Mouse (Mus musculus): ENCODE data around the gene Wfdc17. TPM values are rescaled to one million over a fixed set of nuclear protein-coding genes. Genes with fewer than 3 reads are reported as not detected.

Wfdc17 gene
- polyA plus RNA-seq, 1 experiment from 2014 or later = 0.44 TPM

DNA sequence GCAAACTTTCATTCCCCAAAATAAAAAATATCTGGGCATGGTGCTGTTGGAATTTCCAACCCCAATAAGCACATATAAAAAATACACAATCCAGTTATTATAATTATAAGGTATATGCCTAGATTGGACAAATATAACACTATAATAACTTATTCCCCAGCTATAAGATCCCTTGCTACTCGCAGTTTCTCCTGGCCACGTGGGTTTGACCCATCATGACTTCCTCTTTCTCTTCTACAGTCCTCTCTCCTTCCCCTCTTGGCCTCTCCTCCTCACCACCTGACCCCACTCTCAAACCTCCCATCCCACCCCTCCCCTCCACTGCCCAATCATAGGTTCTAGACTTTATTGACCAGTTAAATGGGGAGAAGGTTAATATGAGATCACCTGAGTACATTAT, 10.1 kb downstream of the Wfdc17 start:
- WGBS = 85% methylated on average over 2 of the region's 2 CpGs
- H3K4me2 ChIP-seq (replicated peaks) = no peak overlapping the region
- H3K27ac ChIP-seq = no peak overlapping the region
- H3K9me3 ChIP-seq = no peaks in the 10 kb centered on the region
- no peak overlapping the region for H3K9ac ChIP-seq (replicated peaks)
- H3K27me3 ChIP-seq = no peaks in the 10 kb centered on the region
- H3K36me3 ChIP-seq = no peaks in the 10 kb centered on the region
- no peaks in the 10 kb centered on the region for H3K4me1 ChIP-seq (replicated peaks)
- no peak overlapping the region for H3K4me3 ChIP-seq (replicated peaks)
- ATAC-seq = no peak

DNA sequence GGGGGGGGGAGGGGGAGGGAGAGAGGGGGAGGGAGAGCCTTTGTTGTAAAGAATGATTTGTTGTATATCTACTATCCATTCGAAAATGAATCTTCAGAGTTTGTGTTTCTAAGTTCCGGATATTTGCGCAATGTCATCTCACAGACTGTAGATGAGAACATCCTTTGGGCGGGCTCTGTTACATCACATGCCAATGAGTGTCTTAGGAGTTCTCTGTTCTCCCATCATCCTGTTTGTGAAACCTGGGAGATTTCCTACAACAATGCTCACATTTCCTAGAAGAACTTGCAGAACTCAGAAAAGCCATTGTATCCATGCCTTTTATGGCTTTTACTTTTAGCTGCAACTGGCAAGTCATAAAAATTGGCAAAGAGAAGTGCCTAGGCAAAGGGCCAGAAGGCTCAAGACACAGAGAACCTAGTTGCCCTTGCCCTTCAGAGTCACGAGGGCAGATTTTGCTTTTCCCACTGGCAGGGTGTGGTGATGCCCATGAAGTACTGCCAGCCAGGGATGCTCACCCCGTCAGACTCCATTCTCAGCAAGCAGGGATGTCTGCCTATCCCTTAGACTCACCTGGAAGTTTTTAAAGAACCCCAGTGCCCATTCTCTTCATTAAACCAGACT, 13.4 kb downstream of the Wfdc17 start:
- no peaks in the 10 kb centered on the region for H3K4me1 ChIP-seq (replicated peaks)
- no peak overlapping the region for H3K9ac ChIP-seq (replicated peaks)
- H3K9me3 ChIP-seq = no peaks in the 10 kb centered on the region
- H3K4me3 ChIP-seq (replicated peaks) = no peak overlapping the region
- no peak overlapping the region for H3K27ac ChIP-seq
- WGBS = 91% methylated on average over 6 of the region's 6 CpGs
- H3K4me2 ChIP-seq (replicated peaks) = no peak overlapping the region
- no peaks in the 10 kb centered on the region for H3K27me3 ChIP-seq
- ATAC-seq = no peak
- H3K36me3 ChIP-seq = no peaks in the 10 kb centered on the region

DNA sequence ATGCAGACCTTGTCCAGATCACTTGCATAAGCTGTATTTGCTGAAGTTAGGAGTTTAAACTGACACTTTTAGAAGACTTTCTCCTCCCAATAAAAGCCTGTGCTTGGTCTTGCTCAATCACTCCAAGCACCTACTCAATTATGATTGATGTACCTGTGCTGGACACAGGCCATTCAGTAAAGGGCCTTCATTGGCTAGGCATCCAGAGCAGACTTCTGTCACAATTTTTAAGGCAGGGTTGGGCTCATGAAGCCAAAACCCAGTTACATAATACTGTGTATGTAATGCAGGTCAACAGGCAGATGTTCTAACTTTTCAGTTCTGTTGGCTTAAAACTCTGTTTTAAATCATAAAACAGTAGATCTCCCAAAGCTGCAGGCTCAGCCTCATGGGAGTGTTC, 17.0 kb downstream of the Wfdc17 start:
- Histone ChIP-seq H3K9ac (replicated peaks) (no peak overlapping the region), H3K9me3 (no peaks in the 10 kb centered on the region), H3K4me3 (replicated peaks) (no peak overlapping the region), H3K4me1 (replicated peaks) (no peaks in the 10 kb centered on the region), H3K4me2 (replicated peaks) (no peak overlapping the region), H3K27ac (no peak overlapping the region), H3K27me3 (no peaks in the 10 kb centered on the region), H3K36me3 (no peaks in the 10 kb centered on the region)
- ATAC-seq = no peak

DNA sequence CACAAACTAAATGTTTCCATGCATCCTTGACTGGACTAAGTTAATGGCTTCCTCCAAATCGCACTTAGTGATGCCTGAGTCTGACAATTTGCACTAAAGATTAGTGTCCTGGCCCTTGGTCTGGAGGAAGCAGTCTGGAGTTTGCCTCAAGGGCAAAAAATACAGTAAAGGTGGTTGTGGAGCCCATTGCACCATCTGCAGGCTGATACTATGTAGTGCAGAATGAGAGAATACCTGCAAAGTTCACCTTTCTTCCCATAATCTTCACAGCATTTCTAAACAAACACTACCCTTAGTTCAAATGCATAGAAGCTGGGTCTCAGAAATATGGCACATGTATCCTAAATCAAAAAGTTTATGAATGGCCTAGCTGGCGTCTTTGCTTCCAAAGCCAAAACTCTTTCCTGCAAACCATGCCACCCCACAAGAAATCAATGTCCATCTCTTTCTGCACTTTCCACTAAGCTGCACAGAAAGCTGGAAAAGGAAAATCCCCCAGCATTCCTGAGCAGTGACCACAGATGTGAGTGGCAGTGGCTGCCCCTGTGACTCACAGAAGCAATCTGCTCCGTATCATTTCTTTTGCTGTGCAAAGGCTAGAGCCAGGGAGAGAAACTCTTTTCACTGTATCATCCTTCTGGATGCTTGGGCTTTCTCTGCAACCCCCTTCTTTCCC, 25.1 kb downstream of the Wfdc17 start:
- no peak overlapping the region for H3K4me2 ChIP-seq (replicated peaks)
- no peak overlapping the region for H3K4me3 ChIP-seq (replicated peaks)
- no peaks in the 10 kb centered on the region for H3K27me3 ChIP-seq
- no peaks in the 10 kb centered on the region for H3K9me3 ChIP-seq
- WGBS = 76% methylated on average over 3 of the region's 3 CpGs
- no peaks in the 10 kb centered on the region for H3K36me3 ChIP-seq
- H3K27ac ChIP-seq = no peak overlapping the region
- no peak overlapping the region for H3K9ac ChIP-seq (replicated peaks)
- no peak for ATAC-seq
- no peaks in the 10 kb centered on the region for H3K4me1 ChIP-seq (replicated peaks)

DNA sequence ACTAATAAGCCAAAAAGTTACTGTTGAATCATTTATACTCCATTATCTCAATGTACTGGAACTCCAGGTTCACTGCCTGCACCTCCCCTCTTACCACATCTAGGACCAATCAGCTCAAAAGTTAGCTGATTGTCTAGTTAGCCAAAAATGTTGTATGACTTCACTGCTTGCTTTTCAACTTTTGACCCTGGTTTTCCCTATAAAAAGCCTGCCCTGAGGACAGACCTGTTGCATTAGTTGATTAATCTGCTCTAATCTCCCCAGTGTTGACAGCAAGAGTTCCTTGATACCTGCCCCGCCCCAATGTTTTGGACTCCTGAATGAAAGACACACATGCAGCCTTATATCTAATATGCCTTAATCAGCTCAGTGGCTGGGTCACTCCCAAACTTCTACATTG, 27.3 kb downstream of the Wfdc17 start:
- H3K9ac ChIP-seq (replicated peaks) = no peak overlapping the region
- 86% methylated on average over 1 of the region's 1 CpGs for WGBS
- H3K9me3 ChIP-seq = no peaks in the 10 kb centered on the region
- no peak overlapping the region for H3K4me3 ChIP-seq (replicated peaks)
- H3K4me1 ChIP-seq (replicated peaks) = no peaks in the 10 kb centered on the region
- no peak overlapping the region for H3K27ac ChIP-seq
- ATAC-seq = no peak
- no peak overlapping the region for H3K4me2 ChIP-seq (replicated peaks)
- no peaks in the 10 kb centered on the region for H3K27me3 ChIP-seq
- H3K36me3 ChIP-seq = no peaks in the 10 kb centered on the region

DNA sequence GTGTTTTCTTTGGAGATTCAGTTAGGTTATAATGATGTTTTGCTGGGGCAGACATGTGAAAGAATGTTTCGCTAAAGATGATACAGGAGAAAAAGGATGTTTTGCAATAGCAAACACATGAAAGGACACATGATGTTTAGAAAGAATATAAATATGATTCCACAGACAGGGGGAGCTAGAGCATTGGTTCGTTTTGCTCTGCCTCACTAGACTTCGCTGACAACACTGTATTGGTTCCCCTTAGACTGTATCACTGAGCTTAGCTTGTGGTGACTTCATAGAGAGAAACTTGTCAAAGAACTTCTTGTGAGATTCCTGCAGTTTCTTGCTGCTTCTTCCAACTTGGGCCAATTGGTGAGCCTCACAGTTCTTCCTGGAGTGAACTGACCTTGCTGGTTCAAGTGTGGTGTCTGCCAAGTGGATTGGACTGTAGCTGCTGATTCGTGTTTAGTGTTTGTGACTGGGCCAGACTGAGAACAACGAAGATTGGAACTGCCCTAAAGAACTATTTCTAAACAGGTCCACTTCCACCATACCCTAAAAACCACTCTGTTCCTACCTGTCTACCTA, 29.4 kb downstream of the Wfdc17 start:
- Histone ChIP-seq H3K4me2 (replicated peaks) (no peak overlapping the region), H3K36me3 (no peaks in the 10 kb centered on the region), H3K27ac (no peak overlapping the region), H3K9ac (replicated peaks) (no peak overlapping the region), H3K27me3 (no peaks in the 10 kb centered on the region), H3K4me1 (replicated peaks) (no peaks in the 10 kb centered on the region), H3K4me3 (replicated peaks) (no peak overlapping the region), H3K9me3 (no peaks in the 10 kb centered on the region)
- no peak for ATAC-seq
- 88% methylated on average over 5 of the region's 5 CpGs for WGBS

DNA sequence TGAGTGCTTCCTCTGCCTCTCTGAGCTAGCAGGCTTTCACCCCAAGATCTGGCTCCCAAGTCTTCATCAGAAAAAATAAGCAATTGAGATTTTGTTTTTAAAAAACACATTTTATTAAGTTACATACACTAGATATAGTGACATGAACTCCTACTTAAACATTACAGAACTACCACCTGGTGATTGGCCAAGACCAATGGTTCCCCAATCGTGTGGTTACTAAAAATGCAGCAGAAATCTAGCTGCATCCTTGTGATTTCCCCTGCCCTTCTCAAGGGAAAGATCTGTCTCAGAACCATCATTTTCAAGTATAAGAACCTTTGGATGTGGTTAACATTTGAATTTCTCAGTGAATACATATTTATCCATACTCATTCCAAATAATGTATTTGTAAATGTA, 30.4 kb downstream of the Wfdc17 start:
- Histone ChIP-seq H3K9ac (replicated peaks) (no peak overlapping the region), H3K36me3 (no peaks in the 10 kb centered on the region), H3K4me2 (replicated peaks) (no peak overlapping the region), H3K27ac (no peak overlapping the region), H3K4me1 (replicated peaks) (no peaks in the 10 kb centered on the region), H3K9me3 (no peaks in the 10 kb centered on the region), H3K27me3 (no peaks in the 10 kb centered on the region), H3K4me3 (replicated peaks) (no peak overlapping the region)
- no peak for ATAC-seq
- whole genome bisulfite sequencing = 91% methylated on average over 1 of the region's 1 CpGs

DNA sequence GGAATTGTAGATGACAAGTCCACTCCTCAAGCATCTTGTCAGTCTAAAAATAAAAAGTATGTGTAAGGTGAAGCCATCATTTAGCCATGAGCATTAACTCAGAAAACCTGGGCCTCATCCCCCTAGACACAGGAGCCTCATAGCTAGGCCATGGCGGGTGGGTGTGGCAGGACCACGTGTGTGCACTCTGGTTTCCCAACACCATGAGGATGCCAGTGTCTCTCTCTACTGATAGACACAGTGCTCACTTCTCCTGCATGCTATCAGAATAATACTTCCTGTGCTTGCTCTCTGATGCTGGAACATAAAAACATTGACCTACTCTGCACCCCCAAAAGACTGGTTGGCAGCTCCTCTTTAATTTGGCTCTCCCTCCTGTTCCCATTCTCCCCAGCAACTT, 32.1 kb downstream of the Wfdc17 start:
- Histone ChIP-seq H3K27ac (no peak overlapping the region), H3K9ac (replicated peaks) (no peak overlapping the region), H3K4me2 (replicated peaks) (no peak overlapping the region), H3K4me1 (replicated peaks) (no peaks in the 10 kb centered on the region), H3K36me3 (no peaks in the 10 kb centered on the region), H3K4me3 (replicated peaks) (no peak overlapping the region), H3K9me3 (no peaks in the 10 kb centered on the region), H3K27me3 (peaks cover 4% of the 10 kb centered on the region; the same call in 1 of the 2 replicates)
- 64% methylated on average over 2 of the region's 2 CpGs for WGBS
- no peak for ATAC-seq

DNA sequence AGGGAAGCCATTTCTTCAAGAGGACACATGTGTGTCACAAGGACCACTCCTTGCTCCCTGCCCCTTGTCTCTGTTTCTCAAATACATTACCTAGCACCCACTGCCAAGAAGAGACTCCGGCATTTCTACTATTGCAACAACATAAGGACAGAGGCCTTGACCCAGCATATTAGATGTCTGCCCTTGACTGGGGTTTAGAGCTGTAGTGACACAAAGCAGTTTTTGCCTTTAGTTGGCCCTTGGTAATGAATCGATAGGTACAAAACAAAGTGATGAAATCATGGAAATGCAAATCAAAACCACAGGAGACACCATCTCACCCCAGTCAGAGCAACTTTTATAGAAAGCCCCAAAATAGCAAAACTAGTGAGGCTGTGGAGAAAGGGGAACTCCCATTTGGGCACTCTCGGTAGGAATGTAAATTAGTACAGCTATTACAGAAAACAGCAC, 33.3 kb downstream of the Wfdc17 start:
- 91% methylated on average over 3 of the region's 3 CpGs for WGBS
- H3K9me3 ChIP-seq = no peaks in the 10 kb centered on the region

DNA sequence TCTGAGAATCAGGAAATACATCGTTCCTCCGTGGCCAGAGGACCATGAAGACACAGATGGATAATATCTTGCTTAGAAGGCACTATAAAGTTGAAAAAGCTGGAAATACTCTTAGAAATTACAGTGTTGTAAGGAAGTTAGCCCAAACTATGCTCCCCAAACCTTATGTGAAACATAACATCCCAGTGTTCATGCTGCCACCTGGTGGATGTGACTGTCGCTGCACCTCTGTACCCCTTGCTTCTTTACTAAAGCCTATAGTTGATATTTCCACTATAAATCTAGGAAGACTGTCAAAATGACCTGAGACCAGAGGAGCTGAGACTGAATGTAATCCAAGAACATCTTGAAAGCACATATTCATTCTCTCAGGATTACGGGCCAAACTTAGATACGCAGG, 35.5 kb downstream of the Wfdc17 start:
- ATAC-seq = no peak
- Histone ChIP-seq H3K36me3 (no peaks in the 10 kb centered on the region), H3K27me3 (peaks cover 6% of the 10 kb centered on the region; the same call in 1 of the 2 replicates), H3K4me3 (replicated peaks) (no peak overlapping the region), H3K9ac (replicated peaks) (no peak overlapping the region), H3K4me2 (replicated peaks) (no peak overlapping the region), H3K4me1 (replicated peaks) (no peaks in the 10 kb centered on the region), H3K9me3 (no peaks in the 10 kb centered on the region), H3K27ac (no peak overlapping the region)
- WGBS = 21% methylated on average over 5 of the region's 5 CpGs

More for the DNA sequence above, 33.3 kb downstream of the Wfdc17 start:
- ATAC-seq = no peak
- peaks cover 5% of the 10 kb centered on the region; the same call in 1 of the 2 replicates for H3K27me3 ChIP-seq
- no peak overlapping the region for H3K27ac ChIP-seq
- no peaks in the 10 kb centered on the region for H3K36me3 ChIP-seq
- no peak overlapping the region for H3K4me3 ChIP-seq (replicated peaks)
- no peak overlapping the region for H3K9ac ChIP-seq (replicated peaks)
- H3K4me1 ChIP-seq (replicated peaks) = no peaks in the 10 kb centered on the region
- H3K4me2 ChIP-seq (replicated peaks) = no peak overlapping the region

DNA sequence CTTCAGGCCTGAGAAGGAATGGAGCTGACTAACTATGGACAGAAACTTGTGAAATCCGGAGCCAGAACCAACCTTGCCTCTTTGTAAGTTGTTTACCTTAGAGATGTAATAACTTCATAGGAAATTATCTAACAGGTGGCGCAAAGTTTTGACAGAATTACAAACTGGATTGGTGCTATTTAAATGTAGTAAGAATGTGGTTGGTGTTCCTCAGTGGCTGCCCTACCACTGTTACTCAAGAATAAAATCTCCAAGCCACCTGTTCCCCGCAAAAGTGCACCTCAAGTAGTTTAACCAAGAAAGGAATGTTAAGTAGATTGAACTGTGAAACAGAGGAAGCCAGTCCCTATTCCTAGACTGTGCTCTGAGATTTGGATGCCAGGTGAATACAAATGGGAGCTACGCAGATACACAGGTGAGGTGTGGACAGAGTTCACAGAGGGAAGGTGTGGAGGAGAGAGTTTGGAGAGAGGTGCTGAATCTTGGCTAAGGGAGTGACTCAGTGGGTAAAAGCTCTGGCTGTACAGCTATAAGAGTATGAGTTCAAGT, 36.7 kb downstream of the Wfdc17 start:
- Histone ChIP-seq H3K27ac (no peak overlapping the region), H3K9ac (replicated peaks) (no peak overlapping the region), H3K9me3 (no peaks in the 10 kb centered on the region), H3K27me3 (peaks cover 9% of the 10 kb centered on the region; the same call in 1 of the 2 replicates), H3K4me1 (replicated peaks) (no peaks in the 10 kb centered on the region), H3K4me3 (replicated peaks) (no peak overlapping the region), H3K36me3 (no peaks in the 10 kb centered on the region), H3K4me2 (replicated peaks) (no peak overlapping the region)
- ATAC-seq = no peak
- WGBS = 80% methylated on average over 4 of the region's 4 CpGs

DNA sequence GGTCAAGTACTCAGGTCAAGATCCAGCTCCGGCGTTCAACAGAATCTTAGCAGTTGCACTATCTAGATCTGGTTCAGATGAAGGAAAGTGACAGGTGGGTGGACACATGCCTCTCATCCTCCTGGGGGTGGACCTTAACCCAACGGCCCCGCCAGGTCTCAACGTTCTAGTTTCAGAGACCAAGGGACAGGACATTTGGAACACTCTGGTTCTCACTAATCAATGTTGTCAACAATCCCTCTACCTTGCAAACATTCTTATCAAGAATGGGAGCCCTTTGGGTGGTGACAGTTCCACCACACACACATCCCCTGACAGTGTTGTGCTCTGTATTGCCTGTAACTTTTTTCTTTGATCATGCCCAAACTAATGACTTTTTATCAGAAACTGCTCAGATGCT, 38.0 kb downstream of the Wfdc17 start:
- H3K36me3 ChIP-seq = no peaks in the 10 kb centered on the region
- H3K4me2 ChIP-seq (replicated peaks) = no peak overlapping the region
- no peak overlapping the region for H3K9ac ChIP-seq (replicated peaks)
- no peak for ATAC-seq
- H3K27me3 ChIP-seq = peaks cover 14% of the 10 kb centered on the region
- 86% methylated on average over 5 of the region's 5 CpGs for WGBS
- H3K4me1 ChIP-seq (replicated peaks) = no peaks in the 10 kb centered on the region
- no peaks in the 10 kb centered on the region for H3K9me3 ChIP-seq
- H3K4me3 ChIP-seq (replicated peaks) = no peak overlapping the region
- H3K27ac ChIP-seq = no peak overlapping the region

All from midbrain, embryonic 13.5 days (tissue).